Mouse (Mus musculus): ENCODE measurements around the gene Pdzd8.

- TF ChIP-seq POLR2A (IDR thresholded peaks at IDR 0.05; ENCODE audit: borderline replicate concordance, low read depth, low read length) (no peak), CTCF (IDR thresholded peaks at IDR 0.05; ENCODE audit: low read depth, low read length) (no peak)
These were observed 17.1 kb upstream of the Pdzd8 start for GRCm38 (mm10) chr19:59362646-59363045.

Measured in bone marrow macrophage, adult 2 months (primary cell).